Mouse (Mus musculus) intestine, embryonic 15.5 days (tissue): ENCODE measurements around the gene Tomm40l. TPM values are rescaled to one million over a fixed set of nuclear protein-coding genes. Genes with fewer than 3 reads are reported as not detected.
A peak's percentile ranks its signal among the peaks of the same experiment; 100 is the strongest.

Source experiments
- ATAC-seq: fragments of 200-750 bp; cut with Nextera tagmentation; 2 replicates; pipeline ENCODE4 v1.8.0; 2017; ENCODE audit warnings: moderate TSS enrichment, moderate library complexity
- H3K27ac ChIP-seq: fragments of 300-500 bp; sonication (generic); 2 replicates; pipeline ENCODE4 v1.5.1; 2015; ENCODE audit warnings: mild to moderate bottlenecking, inconsistent platforms
- H3K27me3 ChIP-seq: fragments of 300-500 bp; sonication (generic); replicated peaks from 2 replicates; pipeline ENCODE4 v1.6.1; 2015; ENCODE audit warnings: inconsistent platforms
- H3K36me3 ChIP-seq: fragments of 300-500 bp; sonication (generic); 2 replicates; pipeline ENCODE4 v1.6.1; 2015; ENCODE audit warnings: inconsistent platforms
- H3K4me1 ChIP-seq: fragments of 300-500 bp; sonication (generic); replicated peaks from 2 replicates; pipeline ENCODE4 v1.6.1; 2015; ENCODE audit warnings: inconsistent platforms
- H3K4me2 ChIP-seq: fragments of 300-500 bp; sonication (generic); replicated peaks from 2 replicates; pipeline ENCODE4 v1.6.1; 2015; ENCODE audit warnings: mild to moderate bottlenecking, inconsistent platforms
- H3K4me3 ChIP-seq: fragments of 300-500 bp; sonication (generic); replicated peaks from 2 replicates; pipeline ENCODE4 v1.5.1; 2015; ENCODE audit warnings: inconsistent platforms
- H3K9ac ChIP-seq: fragments of 300-500 bp; sonication (generic); 2 replicates; pipeline ENCODE4 v1.6.1; 2015; ENCODE audit warnings: inconsistent platforms
- H3K9me3 ChIP-seq: fragments of 300-500 bp; sonication (generic); 2 replicates; pipeline ENCODE4 v1.6.1; 2016; ENCODE audit warnings: inconsistent platforms
- WGBS: fragments of 180-500 bp; shearing (Covaris S2); methylation state at CpG from one replicate; pipeline ENCODE4 v1.1.7; 2015; 5-methylcytosine and 5-hydroxymethylcytosine counted together
- polyA plus RNA-seq: library from polyadenylated mRNA; unstranded; fragments of >200 nt; fragmentation: Nextera tagmentation; extraction: Ambion mirVana; gene quantifications from 2 replicates; pipeline ENCODE4 v1.2.1, GENCODE M21; 2015

Tomm40l gene
- polyA plus RNA-seq, 1 experiment from 2014 or later: 31.4 TPM

DNA sequence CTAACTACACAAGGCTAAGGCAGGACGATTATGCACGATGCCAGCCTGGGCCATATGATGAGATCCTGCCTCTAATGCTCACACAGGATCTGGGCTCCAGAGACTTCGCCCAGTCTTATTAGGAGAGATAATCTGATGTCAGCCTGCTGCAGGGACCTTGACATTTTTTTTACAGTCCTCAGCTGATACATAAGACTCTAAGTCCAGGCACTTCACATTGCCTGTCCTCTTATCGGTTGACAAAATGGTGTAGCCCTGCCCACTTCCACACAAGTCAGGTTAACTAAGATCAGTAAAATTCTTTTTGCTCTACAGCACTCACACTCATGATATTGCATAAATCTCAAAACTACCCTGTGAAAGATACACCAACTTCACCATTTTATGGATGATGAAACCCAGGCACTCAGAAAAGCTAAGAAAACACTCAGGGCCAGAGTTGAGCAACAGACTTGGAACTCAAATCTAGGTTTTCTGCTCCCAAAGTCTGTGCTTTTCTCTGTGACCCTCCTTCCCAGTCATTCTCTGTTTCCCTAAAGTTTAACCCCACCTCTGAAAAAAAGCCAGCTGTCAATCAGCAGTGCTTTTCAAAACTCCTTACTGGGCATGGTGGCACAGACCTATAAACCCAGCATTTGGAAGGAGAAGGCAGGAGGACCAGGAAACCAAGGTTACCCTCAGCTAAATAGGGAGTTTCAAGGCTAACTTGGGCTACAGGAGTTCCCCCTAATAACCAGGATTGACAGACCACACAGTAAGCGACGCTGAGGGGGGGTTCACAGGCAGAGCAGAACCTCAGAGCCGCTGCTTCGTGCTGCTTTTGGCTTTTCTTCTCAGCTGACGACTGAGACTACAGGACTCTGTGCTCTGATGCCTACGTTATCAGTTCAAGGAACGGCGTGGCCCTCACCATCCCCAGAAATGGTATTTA, 10.8 kb upstream of the Tomm40l start:
- H3K4me2 ChIP-seq: no peak overlapping the region
- H3K27ac ChIP-seq: no peak overlapping the region
- no peak overlapping the region for H3K9ac ChIP-seq
- no peaks in the 10 kb centered on the region for H3K27me3 ChIP-seq
- ATAC-seq: no peak
- peaks cover 38% of the 10 kb centered on the region for H3K36me3 ChIP-seq
- H3K4me1 ChIP-seq: no peaks in the 10 kb centered on the region
- H3K4me3 ChIP-seq: no peak overlapping the region
- H3K9me3 ChIP-seq: no peaks in the 10 kb centered on the region
- 79% methylated on average over 12 of the region's 12 CpGs for WGBS

GRCm38 (mm10) chr1:171232348-171232747, 10.0 kb upstream of the Tomm40l start:
- no peak for ATAC-seq
- Histone ChIP-seq H3K4me1 (no peaks in the 10 kb centered on the region), H3K27me3 (no peaks in the 10 kb centered on the region), H3K4me3 (no peak overlapping the region), H3K9me3 (no peaks in the 10 kb centered on the region), H3K4me2 (no peak overlapping the region), H3K9ac (no peak overlapping the region), H3K27ac (no peak overlapping the region), H3K36me3 (peaks cover 31% of the 10 kb centered on the region)
- WGBS: 83% methylated on average over 5 of the region's 5 CpGs

DNA sequence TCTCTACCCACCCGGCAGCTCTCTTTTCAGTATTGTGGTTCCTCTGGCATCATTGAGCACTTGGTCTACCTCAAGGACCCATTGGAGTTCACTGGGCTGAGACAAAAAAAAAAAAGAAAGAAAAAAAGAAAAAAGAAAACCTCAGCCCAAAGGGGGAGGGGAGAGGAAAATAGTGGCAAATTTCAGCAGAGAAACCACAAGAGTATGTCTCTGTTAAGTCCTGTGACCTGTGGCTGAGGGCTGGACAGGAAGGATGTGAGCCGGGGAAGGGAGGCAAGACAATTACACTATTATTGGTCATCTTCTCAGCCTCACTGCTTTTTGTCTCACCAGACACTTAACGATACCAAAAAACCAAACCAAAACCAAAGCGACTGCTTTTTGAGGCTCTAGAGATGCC, 9.5 kb upstream of the Tomm40l start:
- H3K4me3 ChIP-seq: no peak overlapping the region
- H3K9me3 ChIP-seq: no peaks in the 10 kb centered on the region
- H3K4me1 ChIP-seq: no peaks in the 10 kb centered on the region
- no peak overlapping the region for H3K9ac ChIP-seq
- no peak overlapping the region for H3K27ac ChIP-seq
- ATAC-seq: no peak
- H3K27me3 ChIP-seq: no peaks in the 10 kb centered on the region
- 75% methylated on average over 4 of the region's 4 CpGs for WGBS
- no peak overlapping the region for H3K4me2 ChIP-seq
- peaks cover 26% of the 10 kb centered on the region for H3K36me3 ChIP-seq

- H3K36me3 ChIP-seq: peaks cover 14% of the 10 kb centered on the region
- H3K4me3 ChIP-seq: no peak overlapping the region
- no peaks in the 10 kb centered on the region for H3K9me3 ChIP-seq
- H3K27me3 ChIP-seq: no peaks in the 10 kb centered on the region
- H3K4me2 ChIP-seq: no peak overlapping the region
- no peak overlapping the region for H3K9ac ChIP-seq
- H3K27ac ChIP-seq: no peak overlapping the region
- ATAC-seq: no peak
- WGBS: 70% methylated on average over 3 of the region's 3 CpGs
- no peaks in the 10 kb centered on the region for H3K4me1 ChIP-seq
Observed at GRCm38 (mm10) chr1:171230215-171230614, 7.9 kb upstream of the Tomm40l start.

DNA sequence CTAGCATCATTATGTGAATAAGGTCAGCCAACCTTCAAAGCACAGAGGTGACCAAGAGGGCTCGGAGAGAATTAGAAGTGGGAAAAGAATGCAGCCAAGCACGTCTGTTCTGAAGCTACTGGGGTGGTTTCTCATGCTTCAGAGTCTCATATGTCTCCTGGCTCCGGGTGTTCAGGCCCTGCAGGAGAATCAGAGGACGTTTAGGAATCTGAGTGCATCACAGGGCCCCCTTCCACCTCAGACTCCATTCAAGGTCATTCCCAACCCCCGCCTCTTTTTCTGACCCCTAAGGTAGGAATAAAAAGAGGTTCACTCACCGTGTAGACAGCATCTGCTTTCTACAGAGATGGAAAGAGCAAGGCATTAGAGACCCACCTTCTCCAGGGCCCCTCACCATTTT, 7.4 kb upstream of the Tomm40l start:
- 60% methylated on average over 6 of the region's 6 CpGs for WGBS
- H3K9me3 ChIP-seq: no peaks in the 10 kb centered on the region
- no peaks in the 10 kb centered on the region for H3K4me1 ChIP-seq
- ATAC-seq: no peak
- no peak overlapping the region for H3K9ac ChIP-seq
- no peak overlapping the region for H3K27ac ChIP-seq
- H3K4me3 ChIP-seq: no peak overlapping the region
- no peaks in the 10 kb centered on the region for H3K27me3 ChIP-seq
- no peak overlapping the region for H3K4me2 ChIP-seq
- peaks cover 9% of the 10 kb centered on the region; the same call in 1 of the 2 replicates for H3K36me3 ChIP-seq

- Histone ChIP-seq H3K36me3 (no peaks in the 10 kb centered on the region), H3K4me1 (no peaks in the 10 kb centered on the region), H3K4me2 (no peak overlapping the region), H3K9me3 (no peaks in the 10 kb centered on the region), H3K4me3 (no peak overlapping the region), H3K27me3 (no peaks in the 10 kb centered on the region), H3K27ac (no peak overlapping the region), H3K9ac (no peak overlapping the region)
- no peak for ATAC-seq
- WGBS: 94% methylated on average over 1 of the region's 1 CpGs
Observed at GRCm38 (mm10) chr1:171227879-171228278, 5.6 kb upstream of the Tomm40l start.

- 70% methylated on average over 4 of the region's 4 CpGs for WGBS
- peaks cover under 1% of the 10 kb centered on the region; the same call in 1 of the 2 replicates for H3K4me1 ChIP-seq
- no peaks in the 10 kb centered on the region for H3K36me3 ChIP-seq
- no peak for ATAC-seq
- H3K27me3 ChIP-seq: no peaks in the 10 kb centered on the region
- no peak overlapping the region for H3K27ac ChIP-seq
- H3K4me3 ChIP-seq: no peak overlapping the region
- H3K9ac ChIP-seq: no peak overlapping the region
- no peak overlapping the region for H3K4me2 ChIP-seq
- H3K9me3 ChIP-seq: no peaks in the 10 kb centered on the region
Observed at GRCm38 (mm10) chr1:171226780-171227179, 4.5 kb upstream of the Tomm40l start.

DNA sequence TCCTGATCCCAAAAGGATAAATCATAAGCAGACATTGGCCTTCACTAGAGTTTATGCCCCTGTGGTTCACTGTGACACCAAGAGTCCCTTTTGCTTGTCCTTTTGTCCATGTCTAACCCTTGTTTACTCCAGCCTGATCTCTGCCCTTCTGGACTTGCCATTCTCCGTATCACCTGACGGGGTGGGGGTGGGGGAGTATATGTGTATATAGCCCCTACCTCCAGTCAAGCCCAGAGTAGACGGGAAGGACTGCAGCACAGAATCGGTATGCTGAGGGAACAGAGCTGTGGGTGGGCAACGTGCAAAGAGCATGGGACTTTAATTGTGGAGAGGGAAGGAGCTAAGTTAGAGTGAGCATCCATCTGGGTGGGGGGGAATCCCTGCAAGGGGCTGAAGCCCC, 2.5 kb upstream of the Tomm40l start, which contains the start of gene Apoa2:
Gene Apoa2, plus strand, starts transcription at position 198 of the 400 bp plus-strand sequence.
- H3K36me3 ChIP-seq: no peaks in the 10 kb centered on the region
- WGBS: 61% methylated on average over 5 of the region's 5 CpGs
- H3K27ac ChIP-seq: no peak within 1 kb of the TSS
- no peaks in the 10 kb centered on the region for H3K27me3 ChIP-seq
- peaks cover 9% of the 10 kb centered on the region for H3K4me1 ChIP-seq
- H3K4me2 ChIP-seq: no peak within 1 kb of the TSS
- H3K4me3 ChIP-seq: no peak within 1 kb of the TSS
- no peak for ATAC-seq
- H3K9ac ChIP-seq: 0 out of 2 replicates have a peak within 1 kb of the TSS, but pooled peaks have one; percentile 13
- no peaks in the 10 kb centered on the region for H3K9me3 ChIP-seq

DNA sequence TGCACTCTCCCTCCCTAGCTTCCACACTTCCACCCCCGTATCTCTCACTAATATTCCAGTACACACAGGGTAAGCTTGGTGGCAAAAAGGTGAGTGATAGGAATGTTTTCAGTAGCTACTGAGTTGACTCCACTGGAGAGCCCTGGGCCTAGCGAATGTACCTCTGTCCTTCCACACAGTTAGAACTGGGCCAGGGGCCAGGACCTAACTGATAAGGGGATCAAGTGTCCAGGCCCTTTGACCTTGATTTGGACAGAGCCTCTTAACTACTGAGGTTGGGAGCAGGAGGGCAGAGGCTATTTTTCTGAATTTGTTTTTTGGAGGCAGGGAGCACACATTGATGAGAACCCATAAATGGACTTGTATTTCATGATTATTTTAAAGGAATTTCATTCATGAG, 1.5 kb upstream of the Tomm40l start:
- H3K4me2 ChIP-seq: no peak overlapping the region
- no peak overlapping the region for H3K9ac ChIP-seq
- no peak for ATAC-seq
- no peaks in the 10 kb centered on the region for H3K27me3 ChIP-seq
- no peaks in the 10 kb centered on the region for H3K36me3 ChIP-seq
- no peaks in the 10 kb centered on the region for H3K9me3 ChIP-seq
- WGBS: 72% methylated on average over 2 of the region's 2 CpGs
- H3K4me1 ChIP-seq: peaks cover 9% of the 10 kb centered on the region
- no peak overlapping the region for H3K27ac ChIP-seq
- no peak overlapping the region for H3K4me3 ChIP-seq

- Histone ChIP-seq H3K27ac (peak overlapping the region; percentile 83), H3K36me3 (no peaks in the 10 kb centered on the region), H3K4me3 (0 out of 2 replicates have a peak overlapping the region, but pooled peaks have one; percentile 28), H3K9ac (no peak overlapping the region), H3K4me2 (peak overlapping the region; percentile 87), H3K9me3 (no peaks in the 10 kb centered on the region), H3K27me3 (no peaks in the 10 kb centered on the region), H3K4me1 (peaks cover 9% of the 10 kb centered on the region)
- WGBS: 80% methylated on average over 6 of the region's 6 CpGs
- no peak for ATAC-seq
Observed at GRCm38 (mm10) chr1:171223168-171223567, 854 bp upstream of the Tomm40l start.

- Histone ChIP-seq H3K4me3 (peak overlapping the region; percentile 53), H3K4me1 (peaks cover 9% of the 10 kb centered on the region), H3K9ac (peak overlapping the region; percentile 51), H3K36me3 (no peaks in the 10 kb centered on the region; the same call in 1 of the 2 replicates), H3K9me3 (no peaks in the 10 kb centered on the region), H3K27ac (no peak overlapping the region), H3K4me2 (peak overlapping the region; percentile 87), H3K27me3 (no peaks in the 10 kb centered on the region)
- 8% methylated on average over 22 of the region's 22 CpGs for WGBS
- ATAC-seq: 0 out of 2 replicates have a peak, but pooled peaks have one; percentile 0
Observed at GRCm38 (mm10) chr1:171221281-171222193, 777 bp downstream of the Tomm40l start.

GRCm38 (mm10) chr1:171220871-171221270, 1.4 kb downstream of the Tomm40l start:
- WGBS: 8% methylated on average over 10 of the region's 10 CpGs

More at GRCm38 (mm10) chr1:171220871-171221270, 1.4 kb downstream of the Tomm40l start:
- no peak overlapping the region for H3K27ac ChIP-seq
- H3K4me3 ChIP-seq: peak overlapping the region; percentile 53; the same call in 1 of the 2 replicates
- H3K4me1 ChIP-seq: peaks cover 12% of the 10 kb centered on the region
- H3K27me3 ChIP-seq: no peaks in the 10 kb centered on the region
- peak; percentile 27 for ATAC-seq
- H3K4me2 ChIP-seq: peak overlapping the region; percentile 87
- H3K36me3 ChIP-seq: no peaks in the 10 kb centered on the region; the same call in 1 of the 2 replicates
- no peaks in the 10 kb centered on the region for H3K9me3 ChIP-seq
- 0 out of 2 replicates have a peak overlapping the region, but pooled peaks have one; percentile 51 for H3K9ac ChIP-seq
